Mouse (Mus musculus): Measurements from ENCODE around the gene Smyd3. TPM values are rescaled to one million over a fixed set of nuclear protein-coding genes. Genes with fewer than 3 reads are reported as not detected.

The Smyd3 gene
- polyA plus RNA-seq, 1 experiment from 2014 or later, result 18.2 TPM

Other genes with a start within 250 kb of the Smyd3 start
- 37.2 and 45.7 TPM in 2 replicates for gene Tfb2m, start 28.2 kb upstream of the Smyd3 start, polyA plus RNA-seq (2014; fragmentation: Nextera tagmentation; extraction: Ambion mirVana)
- gene Cnst, start 28.3 kb upstream of the Smyd3 start, polyA plus RNA-seq (2014; fragmentation: Nextera tagmentation; extraction: Ambion mirVana), result 23.3 and 28.1 TPM in 2 replicates
- gene Sccpdh, start 150.2 kb upstream of the Smyd3 start, polyA plus RNA-seq (2014; fragmentation: Nextera tagmentation; extraction: Ambion mirVana), result 114 and 125 TPM in 2 replicates
- gene Kif28, start 227.2 kb upstream of the Smyd3 start, polyA plus RNA-seq (2014; fragmentation: Nextera tagmentation; extraction: Ambion mirVana), result not detected in 2 replicates

Measured in forebrain, embryonic 14.5 days (tissue).